Mouse (Mus musculus): ENCODE results near the gene Sorl1.

DNA sequence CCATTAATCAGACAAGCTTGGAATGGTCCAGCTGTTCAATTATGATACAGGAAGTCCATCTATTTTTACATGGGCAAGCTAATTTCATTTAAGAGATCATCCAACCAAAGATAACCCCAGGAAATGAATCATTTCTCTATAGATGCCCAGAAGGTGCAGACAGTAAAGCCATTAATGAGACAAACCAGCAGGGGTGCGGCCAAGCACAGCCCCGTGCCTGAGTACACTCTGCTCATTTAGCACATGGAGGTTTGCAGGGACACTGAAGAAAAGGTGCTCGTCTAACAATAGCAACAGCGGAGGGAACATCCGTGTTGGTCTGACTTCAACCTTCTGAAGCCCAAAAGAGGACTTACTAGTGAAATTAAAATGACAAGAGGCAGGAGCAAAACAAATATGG lies 76.3 kb downstream of the Sorl1 start:
- TF ChIP-seq POLR2A (IDR thresholded peaks at IDR 0.05; ENCODE audit: borderline replicate concordance, control insufficient read depth, low read depth, low read length) = no peak
- no peak for TF ChIP-seq CTCF (IDR thresholded peaks at IDR 0.05; ENCODE audit: control insufficient read depth, insufficient read depth, low read length)

All from bone marrow, adult 2 months (tissue).